Mouse (Mus musculus) liver, embryonic 16.5 days (tissue): ENCODE measurements at regions not wholly inside any gene's neighbourhood (a gene's known extent, or its start where the extent isn't known, plus 50 kb on each side); places are given as distances from the start of the nearest gene placed in this dataset.
A peak's percentile ranks its signal among the peaks of the same experiment; 100 is the strongest.

ENCODE experiments used
- ATAC-seq: fragments of 200-750 bp; cut with Nextera tagmentation; 2 replicates; pipeline ENCODE4 v1.8.0; 2017; ENCODE audit warnings: low read depth, mild to moderate bottlenecking, moderate number of reproducible peaks, moderate library complexity
- H3K27ac ChIP-seq: fragments of 300-500 bp; sonication (generic); 2 replicates; pipeline ENCODE4 v1.5.1; 2014; ENCODE audit warnings: mild to moderate bottlenecking, low read length
- H3K27me3 ChIP-seq: fragments of 300-500 bp; sonication (generic); 2 replicates; pipeline ENCODE4 v1.6.1; 2014; ENCODE audit warnings: low read depth, low read length, mixed read lengths; ENCODE audit not compliant: control insufficient read depth, insufficient read depth
- H3K36me3 ChIP-seq: fragments of 300-500 bp; sonication (generic); 2 replicates; pipeline ENCODE4 v1.6.1; 2014; ENCODE audit warnings: mild to moderate bottlenecking; ENCODE audit not compliant: control insufficient read depth, insufficient read depth
- H3K4me1 ChIP-seq: fragments of 300-500 bp; sonication (generic); 2 replicates; pipeline ENCODE4 v1.6.1; 2014; ENCODE audit warnings: low read depth, low read length, mixed read lengths; ENCODE audit not compliant: control insufficient read depth
- H3K4me2 ChIP-seq: fragments of 300-500 bp; sonication (generic); 2 replicates; pipeline ENCODE4 v1.6.1; 2014; ENCODE audit warnings: low read depth, low read length, mixed read lengths
- H3K4me3 ChIP-seq: fragments of 300-500 bp; sonication (generic); 2 replicates; pipeline ENCODE4 v1.5.1; 2014; ENCODE audit warnings: low read depth, mild to moderate bottlenecking, low read length
- H3K9ac ChIP-seq: fragments of 300-500 bp; sonication (generic); 2 replicates; pipeline ENCODE4 v1.6.1; 2014; ENCODE audit warnings: low read depth, low read length
- H3K9me3 ChIP-seq: fragments of 300-500 bp; sonication (generic); replicated peaks from 2 replicates; pipeline ENCODE4 v1.6.1; 2016; ENCODE audit warnings: low read length; ENCODE audit not compliant: control insufficient read depth
- WGBS: fragments of 180-500 bp; shearing (Covaris S2); extraction: QIAGEN DNeasy Blood & Tissue Kit; methylation state at CpG from one replicate; pipeline ENCODE4 v1.1.7; 2014; ENCODE audit not compliant: insufficient replicate concordance; 5-methylcytosine and 5-hydroxymethylcytosine counted together

DNA sequence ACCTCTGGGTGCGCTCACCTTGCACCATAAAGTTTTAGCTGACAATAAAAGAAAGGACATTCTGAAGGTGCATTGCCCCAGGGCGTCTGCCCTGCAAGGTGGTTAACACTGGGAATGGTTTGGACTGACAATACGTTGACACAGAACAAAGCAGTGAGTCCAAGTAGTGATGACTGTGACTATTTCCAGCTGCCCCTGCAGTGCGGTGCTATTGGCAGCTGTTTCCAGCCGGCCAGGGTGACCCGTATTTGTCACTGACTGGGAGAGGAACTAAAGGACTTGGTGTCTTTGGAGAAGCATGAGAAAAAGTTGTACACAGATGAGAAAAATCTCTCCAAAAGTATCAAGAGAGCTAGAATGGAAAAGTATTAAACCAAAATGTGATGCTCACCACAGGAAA lies 52.0 kb upstream of the Vtcn1 start:
- no peak for ATAC-seq
- no peak overlapping the region for H3K4me2 ChIP-seq
- H3K9ac ChIP-seq: no peak overlapping the region
- H3K4me3 ChIP-seq: no peak overlapping the region
- H3K27ac ChIP-seq: no peak overlapping the region
- 59% methylated on average over 6 of the region's 6 CpGs for WGBS
- H3K4me1 ChIP-seq: no peaks in the 10 kb centered on the region
- H3K36me3 ChIP-seq: no peaks in the 10 kb centered on the region
- H3K9me3 ChIP-seq: no peaks in the 10 kb centered on the region
- H3K27me3 ChIP-seq: no peaks in the 10 kb centered on the region

DNA sequence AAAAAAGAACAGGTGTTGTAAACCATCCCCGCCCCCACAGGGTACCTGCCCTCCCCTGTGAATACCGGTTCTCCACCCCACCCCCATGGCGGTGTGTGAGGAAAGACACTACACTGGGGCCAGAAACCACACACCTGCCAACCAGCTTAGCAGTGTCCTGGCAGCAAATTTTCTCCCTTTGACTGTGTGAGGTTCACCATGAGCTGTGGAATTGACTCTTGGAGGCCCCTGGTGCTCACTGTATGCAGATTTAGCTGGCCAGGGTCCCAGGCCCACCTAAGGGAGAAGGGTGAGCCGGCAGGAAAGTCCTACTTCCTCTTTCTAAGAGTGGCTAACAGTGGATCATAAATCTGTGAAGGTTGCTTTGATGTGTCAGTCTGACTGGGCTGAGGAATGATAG lies 53.9 kb upstream of the Vtcn1 start:
- no peaks in the 10 kb centered on the region for H3K27me3 ChIP-seq
- no peaks in the 10 kb centered on the region for H3K36me3 ChIP-seq
- no peaks in the 10 kb centered on the region for H3K9me3 ChIP-seq
- H3K4me3 ChIP-seq: no peak overlapping the region
- no peak for ATAC-seq
- H3K4me1 ChIP-seq: no peaks in the 10 kb centered on the region
- no peak overlapping the region for H3K27ac ChIP-seq
- 53% methylated on average over 4 of the region's 4 CpGs for WGBS
- no peak overlapping the region for H3K9ac ChIP-seq
- no peak overlapping the region for H3K4me2 ChIP-seq

GRCm38 (mm10) chr3:100770841-100771240 lies 54.4 kb upstream of the Vtcn1 start:
- 66% methylated on average over 3 of the region's 3 CpGs for WGBS
- Histone ChIP-seq H3K4me2 (no peak overlapping the region), H3K27me3 (no peaks in the 10 kb centered on the region), H3K9ac (no peak overlapping the region), H3K27ac (no peak overlapping the region), H3K9me3 (no peaks in the 10 kb centered on the region), H3K4me1 (no peaks in the 10 kb centered on the region), H3K4me3 (no peak overlapping the region), H3K36me3 (no peaks in the 10 kb centered on the region)
- ATAC-seq: no peak

GRCm38 (mm10) chr3:100769146-100769545 lies 56.1 kb upstream of the Vtcn1 start:
- no peak for ATAC-seq
- 72% methylated on average over 4 of the region's 4 CpGs for WGBS
- no peak overlapping the region for H3K4me3 ChIP-seq
- H3K4me1 ChIP-seq: no peaks in the 10 kb centered on the region
- H3K9me3 ChIP-seq: no peaks in the 10 kb centered on the region
- no peak overlapping the region for H3K27ac ChIP-seq
- H3K9ac ChIP-seq: no peak overlapping the region
- no peak overlapping the region for H3K4me2 ChIP-seq
- no peaks in the 10 kb centered on the region for H3K27me3 ChIP-seq
- H3K36me3 ChIP-seq: no peaks in the 10 kb centered on the region

DNA sequence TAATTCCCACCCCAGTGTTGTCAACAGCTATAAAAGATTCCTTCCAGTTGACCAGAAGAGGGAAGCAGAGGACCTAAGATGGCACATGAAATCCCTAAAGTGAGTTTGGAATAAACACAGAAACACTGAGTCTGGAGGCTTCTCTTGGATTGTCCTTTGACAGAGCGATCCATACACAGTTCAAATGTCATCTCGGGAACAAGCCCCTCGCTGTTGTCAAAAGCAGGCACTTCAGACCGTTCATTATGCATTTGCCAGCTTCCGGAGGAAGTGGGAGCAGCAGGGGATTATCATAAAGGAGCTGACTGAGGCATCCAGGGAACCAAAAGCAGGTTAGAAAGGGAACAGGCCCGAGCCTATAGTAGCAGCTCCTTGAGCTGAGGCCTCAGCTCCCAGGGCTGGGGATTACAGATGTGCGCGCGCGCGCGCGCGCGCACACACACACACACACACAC lies 57.1 kb upstream of the Vtcn1 start:
- Histone ChIP-seq H3K9ac (no peak overlapping the region), H3K27ac (no peak overlapping the region), H3K27me3 (no peaks in the 10 kb centered on the region), H3K4me1 (no peaks in the 10 kb centered on the region), H3K9me3 (no peaks in the 10 kb centered on the region), H3K4me3 (no peak overlapping the region), H3K4me2 (peak overlapping the region; percentile 30; the same call in 1 of the 2 replicates), H3K36me3 (no peaks in the 10 kb centered on the region)
- WGBS: 41% methylated on average over 14 of the region's 15 CpGs
- no peak for ATAC-seq

DNA sequence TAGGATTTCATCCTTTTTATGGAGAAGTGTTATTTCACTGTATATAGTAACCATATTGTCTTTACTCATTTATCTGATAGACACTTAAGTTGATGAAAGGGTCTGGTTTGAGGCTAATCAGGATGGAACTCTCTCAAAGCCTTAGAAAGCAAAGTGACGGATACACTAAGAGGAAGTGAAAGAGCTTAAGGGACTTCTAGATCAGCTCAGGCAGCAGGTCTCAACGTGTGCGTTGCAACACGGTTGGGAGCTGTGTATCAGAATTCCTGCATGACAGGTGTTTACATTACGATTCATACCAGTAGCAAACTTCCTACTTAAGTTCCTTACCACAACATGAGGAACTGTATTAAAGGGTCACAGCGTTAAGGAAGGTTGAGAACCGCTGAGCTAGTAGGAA lies 59.9 kb upstream of the Vtcn1 start:
- no peaks in the 10 kb centered on the region for H3K9me3 ChIP-seq
- no peak overlapping the region for H3K9ac ChIP-seq
- no peak overlapping the region for H3K4me3 ChIP-seq
- H3K27ac ChIP-seq: no peak overlapping the region
- no peaks in the 10 kb centered on the region for H3K4me1 ChIP-seq
- no peaks in the 10 kb centered on the region for H3K36me3 ChIP-seq
- WGBS: 42% methylated on average over 7 of the region's 7 CpGs
- H3K27me3 ChIP-seq: no peaks in the 10 kb centered on the region
- ATAC-seq: no peak
- H3K4me2 ChIP-seq: no peak overlapping the region

GRCm38 (mm10) chr3:100762895-100763294 lies 62.4 kb upstream of the Vtcn1 start:
- H3K27me3 ChIP-seq: no peaks in the 10 kb centered on the region
- no peak overlapping the region for H3K9ac ChIP-seq
- no peaks in the 10 kb centered on the region for H3K9me3 ChIP-seq
- no peaks in the 10 kb centered on the region for H3K4me1 ChIP-seq
- no peak for ATAC-seq
- H3K4me2 ChIP-seq: no peak overlapping the region
- H3K36me3 ChIP-seq: no peaks in the 10 kb centered on the region
- no peak overlapping the region for H3K4me3 ChIP-seq
- H3K27ac ChIP-seq: no peak overlapping the region

DNA sequence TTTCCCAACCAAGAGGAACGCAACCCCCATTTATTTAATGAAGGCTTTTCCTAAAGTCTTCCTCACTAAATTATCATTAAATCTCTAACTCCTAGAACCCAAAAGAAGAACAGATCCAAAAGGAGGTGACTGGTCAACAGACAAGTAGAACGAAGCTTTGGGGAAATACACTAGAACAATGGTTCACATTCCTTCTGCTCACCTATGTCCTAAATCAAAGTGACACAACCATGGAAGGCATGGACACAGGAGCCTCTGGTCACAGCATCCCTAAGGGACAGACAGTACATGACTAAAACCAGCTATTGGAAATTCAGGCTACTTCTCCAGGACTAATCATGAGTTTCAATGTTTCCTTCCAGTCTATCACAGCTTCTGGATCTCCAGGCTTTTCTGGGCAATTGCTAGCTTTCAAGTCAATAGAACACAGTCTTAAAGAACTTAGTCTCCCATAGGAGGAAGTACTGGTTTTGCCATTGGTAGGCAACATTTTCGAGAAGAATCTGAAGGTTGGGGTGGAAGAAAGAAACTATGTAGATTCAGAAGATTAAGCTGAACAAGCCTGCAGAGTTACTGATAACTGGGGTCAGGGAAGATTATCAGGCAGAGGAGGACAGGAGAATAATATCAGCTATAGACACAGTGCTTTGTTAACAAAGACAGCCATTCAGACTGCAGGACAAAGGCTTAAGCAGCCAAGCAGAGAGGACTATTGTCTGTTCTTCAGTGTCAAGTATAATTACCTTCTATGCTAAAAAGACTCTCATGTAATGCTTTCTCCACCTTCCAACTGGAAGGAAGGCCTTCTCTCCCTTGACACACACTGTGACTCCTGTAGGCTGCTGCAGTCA lies 65.9 kb upstream of the Vtcn1 start:
- Histone ChIP-seq H3K27me3 (no peaks in the 10 kb centered on the region), H3K36me3 (no peaks in the 10 kb centered on the region), H3K9me3 (no peaks in the 10 kb centered on the region), H3K4me3 (no peak overlapping the region), H3K27ac (no peak overlapping the region), H3K4me2 (no peak overlapping the region), H3K4me1 (no peaks in the 10 kb centered on the region), H3K9ac (no peak overlapping the region)
- WGBS: 50% methylated on average over 3 of the region's 3 CpGs
- no peak for ATAC-seq

DNA sequence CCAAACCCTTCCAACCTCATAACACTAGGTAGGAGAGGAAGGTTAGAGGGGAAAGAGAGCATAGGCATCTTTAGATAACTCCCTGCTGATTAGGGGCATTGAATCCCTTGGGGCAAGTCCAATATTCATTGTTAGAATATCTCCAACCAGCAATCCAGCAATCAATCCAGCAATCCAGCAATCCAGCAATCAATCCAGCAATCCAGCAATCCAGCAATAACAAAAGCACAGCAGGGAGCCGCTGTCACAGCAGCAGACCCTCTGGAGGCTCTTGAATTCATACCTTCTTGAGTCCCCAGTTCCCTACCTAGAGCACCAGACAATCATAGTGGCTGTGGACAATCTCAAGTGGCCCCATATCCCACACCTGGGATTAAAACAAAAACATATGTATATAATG lies 69.4 kb upstream of the Man1a2 start:
- Histone ChIP-seq H3K4me2 (no peak overlapping the region), H3K27ac (no peak overlapping the region), H3K4me1 (no peaks in the 10 kb centered on the region), H3K36me3 (no peaks in the 10 kb centered on the region), H3K9me3 (no peaks in the 10 kb centered on the region), H3K9ac (no peak overlapping the region), H3K27me3 (no peaks in the 10 kb centered on the region), H3K4me3 (no peak overlapping the region)
- no peak for ATAC-seq
- 59% methylated on average over 1 of the region's 1 CpGs for WGBS
